Mouse (Mus musculus): ENCODE measurements at regions not wholly inside any gene's neighbourhood (a gene's known extent, or its start where the extent isn't known, plus 50 kb on each side); places are given as distances from the start of the nearest gene placed in this dataset.

GRCm38 (mm10) chr12:32683375-32683774 lies 136.0 kb upstream of the Nampt start:
- Histone ChIP-seq H3K27ac (ENCODE audit: low read depth, low read length) (no peak overlapping the region), H3K36me3 (ENCODE audit: control insufficient read depth, insufficient read depth, low read length) (no peaks in the 10 kb centered on the region), H3K9ac (replicated peaks; ENCODE audit: low read depth, low read length) (no peak overlapping the region), H3K27me3 (ENCODE audit: control insufficient read depth, insufficient read depth, low read length) (no peaks in the 10 kb centered on the region), H3K4me2 (ENCODE audit: low read depth, low read length) (no peak overlapping the region), H3K4me1 (ENCODE audit: control insufficient read depth, insufficient read depth, low read length) (no peaks in the 10 kb centered on the region), H3K4me3 (ENCODE audit: low read depth, low read length) (no peak overlapping the region), H3K9me3 (ENCODE audit: control insufficient read depth, low read length) (no peaks in the 10 kb centered on the region)
- 81% methylated on average over 2 of the region's 2 CpGs for WGBS
- no peak for ATAC-seq (ENCODE audit: low read depth)

GRCm38 (mm10) chr12:32685788-32686385 lies 133.5 kb upstream of the Nampt start:
- no peak overlapping the region for H3K27ac ChIP-seq (ENCODE audit: low read depth, low read length)
- no peak overlapping the region for H3K9ac ChIP-seq (replicated peaks; ENCODE audit: low read depth, low read length)
- no peak for ATAC-seq (ENCODE audit: low read depth)
- 85% methylated on average over 7 of the region's 7 CpGs for WGBS
- no peaks in the 10 kb centered on the region for H3K4me1 ChIP-seq (ENCODE audit: control insufficient read depth, insufficient read depth, low read length)
- H3K9me3 ChIP-seq (ENCODE audit: control insufficient read depth, low read length), result no peaks in the 10 kb centered on the region
- H3K4me3 ChIP-seq (ENCODE audit: low read depth, low read length), result no peak overlapping the region
- H3K4me2 ChIP-seq (ENCODE audit: low read depth, low read length), result no peak overlapping the region
- no peaks in the 10 kb centered on the region for H3K36me3 ChIP-seq (ENCODE audit: control insufficient read depth, insufficient read depth, low read length)
- no peaks in the 10 kb centered on the region for H3K27me3 ChIP-seq (ENCODE audit: control insufficient read depth, insufficient read depth, low read length)

- 92% methylated on average over 4 of the region's 4 CpGs for WGBS
- Histone ChIP-seq H3K36me3 (ENCODE audit: control insufficient read depth, insufficient read depth, low read length) (no peaks in the 10 kb centered on the region), H3K27me3 (ENCODE audit: control insufficient read depth, insufficient read depth, low read length) (no peaks in the 10 kb centered on the region), H3K4me3 (ENCODE audit: low read depth, low read length) (no peak overlapping the region), H3K27ac (ENCODE audit: low read depth, low read length) (no peak overlapping the region), H3K9ac (replicated peaks; ENCODE audit: low read depth, low read length) (no peak overlapping the region), H3K9me3 (ENCODE audit: control insufficient read depth, low read length) (no peaks in the 10 kb centered on the region), H3K4me2 (ENCODE audit: low read depth, low read length) (no peak overlapping the region), H3K4me1 (ENCODE audit: control insufficient read depth, insufficient read depth, low read length) (no peaks in the 10 kb centered on the region)
- ATAC-seq (ENCODE audit: low read depth), result no peak
Observed at GRCm38 (mm10) chr12:32689361-32689760, 130.0 kb upstream of the Nampt start.

- Histone ChIP-seq H3K27ac (ENCODE audit: low read depth, low read length) (no peak overlapping the region), H3K9me3 (ENCODE audit: control insufficient read depth, low read length) (no peaks in the 10 kb centered on the region), H3K9ac (replicated peaks; ENCODE audit: low read depth, low read length) (no peak overlapping the region), H3K36me3 (ENCODE audit: control insufficient read depth, insufficient read depth, low read length) (no peaks in the 10 kb centered on the region), H3K4me3 (ENCODE audit: low read depth, low read length) (no peak overlapping the region), H3K27me3 (ENCODE audit: control insufficient read depth, insufficient read depth, low read length) (no peaks in the 10 kb centered on the region), H3K4me1 (ENCODE audit: control insufficient read depth, insufficient read depth, low read length) (no peaks in the 10 kb centered on the region), H3K4me2 (ENCODE audit: low read depth, low read length) (no peak overlapping the region)
- no peak for ATAC-seq (ENCODE audit: low read depth)
- WGBS, result 92% methylated on average over 2 of the region's 2 CpGs
Observed at GRCm38 (mm10) chr12:32690096-32690495, 129.2 kb upstream of the Nampt start.

GRCm38 (mm10) chr12:32692081-32692819 lies 127.1 kb upstream of the Nampt start:
- no peak overlapping the region for H3K4me3 ChIP-seq (ENCODE audit: low read depth, low read length)
- no peaks in the 10 kb centered on the region for H3K4me1 ChIP-seq (ENCODE audit: control insufficient read depth, insufficient read depth, low read length)
- no peak overlapping the region for H3K4me2 ChIP-seq (ENCODE audit: low read depth, low read length)
- H3K27ac ChIP-seq (ENCODE audit: low read depth, low read length), result no peak overlapping the region
- peak; percentile 75; the same call in 1 of the 2 replicates for ATAC-seq (ENCODE audit: low read depth)
- H3K9ac ChIP-seq (replicated peaks; ENCODE audit: low read depth, low read length), result no peak overlapping the region
- H3K9me3 ChIP-seq (ENCODE audit: control insufficient read depth, low read length), result no peaks in the 10 kb centered on the region
- H3K36me3 ChIP-seq (ENCODE audit: control insufficient read depth, insufficient read depth, low read length), result no peaks in the 10 kb centered on the region
- H3K27me3 ChIP-seq (ENCODE audit: control insufficient read depth, insufficient read depth, low read length), result no peaks in the 10 kb centered on the region
- WGBS, result 63% methylated on average over 8 of the region's 8 CpGs

DNA sequence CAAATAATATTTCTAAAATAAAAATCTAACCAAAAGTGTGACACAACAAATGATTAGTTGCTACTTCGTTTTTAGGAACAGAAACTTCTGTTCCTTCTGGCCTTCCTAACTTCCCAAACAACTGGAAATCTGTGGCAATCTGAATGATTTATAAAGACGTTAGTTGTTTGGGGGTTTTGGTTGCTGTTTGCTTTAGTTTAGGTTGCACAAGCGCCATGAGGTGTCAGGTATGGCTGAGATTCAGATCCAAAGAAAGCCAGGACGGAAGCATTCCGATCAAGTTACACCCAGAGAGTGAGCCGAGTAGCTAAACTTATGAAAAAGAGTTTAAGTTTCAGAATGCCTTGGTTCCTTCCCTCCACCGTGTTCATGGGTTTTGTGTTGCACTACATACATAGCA lies 126.4 kb upstream of the Nampt start:
- Histone ChIP-seq H3K9ac (replicated peaks; ENCODE audit: low read depth, low read length) (no peak overlapping the region), H3K9me3 (ENCODE audit: control insufficient read depth, low read length) (no peaks in the 10 kb centered on the region), H3K4me3 (ENCODE audit: low read depth, low read length) (no peak overlapping the region), H3K36me3 (ENCODE audit: control insufficient read depth, insufficient read depth, low read length) (no peaks in the 10 kb centered on the region), H3K27ac (ENCODE audit: low read depth, low read length) (no peak overlapping the region), H3K4me1 (ENCODE audit: control insufficient read depth, insufficient read depth, low read length) (no peaks in the 10 kb centered on the region), H3K27me3 (ENCODE audit: control insufficient read depth, insufficient read depth, low read length) (no peaks in the 10 kb centered on the region), H3K4me2 (ENCODE audit: low read depth, low read length) (no peak overlapping the region)
- 93% methylated on average over 7 of the region's 7 CpGs for WGBS
- no peak for ATAC-seq (ENCODE audit: low read depth)

- Histone ChIP-seq H3K27ac (ENCODE audit: low read depth, low read length) (no peak overlapping the region), H3K4me1 (ENCODE audit: control insufficient read depth, insufficient read depth, low read length) (no peaks in the 10 kb centered on the region), H3K27me3 (ENCODE audit: control insufficient read depth, insufficient read depth, low read length) (no peaks in the 10 kb centered on the region), H3K4me3 (ENCODE audit: low read depth, low read length) (no peak overlapping the region), H3K9ac (replicated peaks; ENCODE audit: low read depth, low read length) (no peak overlapping the region), H3K4me2 (ENCODE audit: low read depth, low read length) (no peak overlapping the region), H3K9me3 (ENCODE audit: control insufficient read depth, low read length) (no peaks in the 10 kb centered on the region), H3K36me3 (ENCODE audit: control insufficient read depth, insufficient read depth, low read length) (no peaks in the 10 kb centered on the region)
- ATAC-seq (ENCODE audit: low read depth), result no peak
- 93% methylated on average over 1 of the region's 1 CpGs for WGBS
Observed at GRCm38 (mm10) chr12:32693678-32694077, 125.7 kb upstream of the Nampt start.

GRCm38 (mm10) chr12:32696832-32697231 lies 122.5 kb upstream of the Nampt start:
- Histone ChIP-seq H3K27me3 (ENCODE audit: control insufficient read depth, insufficient read depth, low read length) (no peaks in the 10 kb centered on the region), H3K36me3 (ENCODE audit: control insufficient read depth, insufficient read depth, low read length) (no peaks in the 10 kb centered on the region), H3K9ac (replicated peaks; ENCODE audit: low read depth, low read length) (no peak overlapping the region), H3K4me3 (ENCODE audit: low read depth, low read length) (no peak overlapping the region), H3K4me2 (ENCODE audit: low read depth, low read length) (no peak overlapping the region), H3K27ac (ENCODE audit: low read depth, low read length) (no peak overlapping the region), H3K9me3 (ENCODE audit: control insufficient read depth, low read length) (no peaks in the 10 kb centered on the region), H3K4me1 (ENCODE audit: control insufficient read depth, insufficient read depth, low read length) (no peaks in the 10 kb centered on the region)
- WGBS, result 87% methylated on average over 2 of the region's 2 CpGs
- no peak for ATAC-seq (ENCODE audit: low read depth)

- no peak overlapping the region for H3K27ac ChIP-seq (ENCODE audit: low read depth, low read length)
- no peaks in the 10 kb centered on the region for H3K9me3 ChIP-seq (ENCODE audit: control insufficient read depth, low read length)
- H3K4me2 ChIP-seq (ENCODE audit: low read depth, low read length), result no peak overlapping the region
- no peaks in the 10 kb centered on the region for H3K36me3 ChIP-seq (ENCODE audit: control insufficient read depth, insufficient read depth, low read length)
- 92% methylated on average over 10 of the region's 10 CpGs for WGBS
- no peak overlapping the region for H3K4me3 ChIP-seq (ENCODE audit: low read depth, low read length)
- no peak for ATAC-seq (ENCODE audit: low read depth)
- H3K4me1 ChIP-seq (ENCODE audit: control insufficient read depth, insufficient read depth, low read length), result no peaks in the 10 kb centered on the region
- no peaks in the 10 kb centered on the region for H3K27me3 ChIP-seq (ENCODE audit: control insufficient read depth, insufficient read depth, low read length)
- H3K9ac ChIP-seq (replicated peaks; ENCODE audit: low read depth, low read length), result no peak overlapping the region
Observed at GRCm38 (mm10) chr12:32709188-32709587, 110.2 kb upstream of the Nampt start.

Data from neural tube, embryonic 14.5 days (tissue).